Mouse (Mus musculus) mesoderm, embryonic 11.5 days (tissue): ENCODE measurements around the gene Pde11a.

Source experiments
- DNase-seq: peaks from one replicate; pipeline ENCODE4 v3.0.0-alpha.2; 2012; ENCODE audit warnings: low read depth, low spot score

The Pde11a gene

GRCm38 (mm10) chr2:76338215-76339156, at the start of gene Pde11a:
Gene Pde11a (minus strand): TSS chr2:76338774.
- peak; percentile 58 for DNase-seq

GRCm38 (mm10) chr2:76386531-76386930, 48.0 kb upstream of the Pde11a start:
- DNase-seq, result no peak

GRCm38 (mm10) chr2:76378646-76379045, 40.1 kb upstream of the Pde11a start:
- DNase-seq, result no peak

- no peak for DNase-seq
These were observed 36.1 kb upstream of the Pde11a start for GRCm38 (mm10) chr2:76374544-76375206.

GRCm38 (mm10) chr2:76372244-76372643, 33.7 kb upstream of the Pde11a start:
- DNase-seq, result no peak

- no peak for DNase-seq
These were observed 32.0 kb upstream of the Pde11a start for GRCm38 (mm10) chr2:76370656-76370922.

GRCm38 (mm10) chr2:76369821-76370655, 31.5 kb upstream of the Pde11a start, which contains the start of gene Rbm45:
Gene Rbm45 (plus strand): TSS chr2:76369984.
- DNase-seq, result peak; percentile 91

GRCm38 (mm10) chr2:76368861-76369660, 30.5 kb upstream of the Pde11a start:
- DNase-seq, result no peak

GRCm38 (mm10) chr2:76367188-76367922, 28.8 kb upstream of the Pde11a start:
- DNase-seq, result peak; percentile 88

GRCm38 (mm10) chr2:76365811-76366210, 27.2 kb upstream of the Pde11a start:
- no peak for DNase-seq

- peak; percentile 44 for DNase-seq
These were observed 23.5 kb upstream of the Pde11a start for GRCm38 (mm10) chr2:76362111-76362510.

GRCm38 (mm10) chr2:76360226-76360625, 21.7 kb upstream of the Pde11a start, which contains the start of gene Cyct:
Gene Cyct (minus strand): TSS chr2:76360450.
- DNase-seq, result no peak

- no peak for DNase-seq
These were observed 9.3 kb upstream of the Pde11a start for GRCm38 (mm10) chr2:76347839-76348238.

- DNase-seq, result no peak
These were observed 3.6 kb upstream of the Pde11a start for GRCm38 (mm10) chr2:76342146-76342545.

- peak; percentile 32 for DNase-seq
These were observed 4.0 kb downstream of the Pde11a start for GRCm38 (mm10) chr2:76334596-76334995.

- no peak for DNase-seq
These were observed 6.3 kb downstream of the Pde11a start for GRCm38 (mm10) chr2:76332161-76332805.

- DNase-seq, result no peak
These were observed 8.5 kb downstream of the Pde11a start for GRCm38 (mm10) chr2:76330081-76330480.

- no peak for DNase-seq
These were observed 12.4 kb downstream of the Pde11a start for GRCm38 (mm10) chr2:76326161-76326560.

GRCm38 (mm10) chr2:76324463-76324862, 14.1 kb downstream of the Pde11a start:
- no peak for DNase-seq
